In genomic region chr1:173356699-173357098, GRCm38 (mm10) we compare ENCODE assay signal across 14 mouse cellular contexts. TPM values are rescaled to one million over a fixed set of nuclear protein-coding genes. Genes with fewer than 3 reads are reported as not detected.
A peak's percentile ranks its signal among the peaks of the same experiment; 100 is the strongest.
DNase-seq lines count a peak whose midpoint lies in the region; ATAC-seq and TF ChIP-seq lines count a peak whose summit lies in the region.
"Had no signal": no experiment of that assay in that cellular context is flagged by ENCODE, and none has a peak within 500 bp of the region (broad histone marks: within the 10 kb centered on the region; RNA-seq: fewer than 3 reads in every experiment).

No protein-coding gene starts in this region.

- DNase-seq in forebrain, postnatal 0 days, result no peak
- DNase-seq in liver, embryonic 14.5 days (ENCODE audit: low read depth in 3 of 3, low spot score in 3 of 3), result no peak
- no peak for DNase-seq in liver
- DNase-seq in ES-CJ7 (ENCODE audit: low read depth, low spot score), result peak; percentile 17
- DNase-seq in retina, embryonic 14.5 days (ENCODE audit: low spot score), result peak; percentile 51
- no peak for DNase-seq in gastrocnemius, postnatal 14 days
- DNase-seq: heart, postnatal 10 days; kidney, adult 8-10 months; lung, postnatal 4 days; right cerebral cortex, postnatal 14 days had no signal

- no peak for TF ChIP-seq EP300 in liver, embryonic 14.5 days (IDR thresholded peaks at IDR 0.05; ENCODE audit: low read depth)

- WGBS in forebrain, postnatal 0 days, result 92% methylated on average over 2 of the region's 2 CpGs
- 85% methylated on average over 2 of the region's 2 CpGs for WGBS in forebrain, embryonic 15.5 days
- WGBS in liver, embryonic 14.5 days (ENCODE audit: insufficient replicate concordance), result 77% methylated on average over 2 of the region's 2 CpGs

- intact Hi-C loops in gastrocnemius, postnatal 14 days (cut with DNase I; ENCODE audit: low total_unique reads), result no loop called here

- ATAC-seq in forebrain, postnatal 0 days, result peak; percentile 35; the same call in 1 of the 2 replicates
- ATAC-seq in forebrain, embryonic 15.5 days (replicated peaks), result no peak; the same call in 1 of the 2 replicates
- ATAC-seq in liver, embryonic 14.5 days (ENCODE audit: insufficient read depth), result no peak
- ATAC-seq: midbrain, embryonic 13.5 days had no signal

- no peaks in the 10 kb centered on the region for H3K27me3 ChIP-seq in forebrain, postnatal 0 days (ENCODE audit: insufficient read depth, low read length)
- H3K27me3 ChIP-seq in forebrain, embryonic 15.5 days, result no peaks in the 10 kb centered on the region
- H3K27me3 ChIP-seq in liver, embryonic 14.5 days (ENCODE audit: control insufficient read depth, insufficient read depth, low read length), result no peaks in the 10 kb centered on the region
- H3K27me3 ChIP-seq: embryonic facial prominence, embryonic 15.5 days; hindbrain, embryonic 15.5 days; midbrain, embryonic 13.5 days had no signal

- no peak overlapping the region for H3K4me3 ChIP-seq in forebrain, postnatal 0 days (ENCODE audit: low read depth, low read length)
- no peak overlapping the region for H3K4me3 ChIP-seq in forebrain, embryonic 15.5 days
- H3K4me3 ChIP-seq in liver, embryonic 14.5 days (ENCODE audit: insufficient read depth in 1 of 2, low read depth in 2 of 2, low read length in 2 of 2), result no peak overlapping the region
- H3K4me3 ChIP-seq: embryonic facial prominence, embryonic 15.5 days; hindbrain, embryonic 15.5 days; midbrain, embryonic 13.5 days had no signal

- TF ChIP-seq CTCF in forebrain, postnatal 0 days (IDR thresholded peaks at IDR 0.05; ENCODE audit: low read depth), result peak; percentile 48
- peak; percentile 49; the same call in 1 of the 2 replicates for TF ChIP-seq CTCF in liver, embryonic 14.5 days (IDR thresholded peaks at IDR 0.05; ENCODE audit: low read depth)

- no peaks in the 10 kb centered on the region for H3K36me3 ChIP-seq in forebrain, postnatal 0 days (ENCODE audit: insufficient read depth)
- no peaks in the 10 kb centered on the region for H3K36me3 ChIP-seq in forebrain, embryonic 15.5 days
- no peaks in the 10 kb centered on the region; the same call in 1 of the 2 replicates for H3K36me3 ChIP-seq in liver, embryonic 14.5 days (replicated peaks; ENCODE audit: control insufficient read depth, insufficient read depth, low read depth)
- H3K36me3 ChIP-seq: embryonic facial prominence, embryonic 15.5 days had no signal

- 0 out of 2 replicates have a peak, but pooled peaks cover 7% of the 10 kb centered on the region for H3K4me1 ChIP-seq in forebrain, postnatal 0 days (ENCODE audit: insufficient read depth)
- H3K4me1 ChIP-seq in forebrain, embryonic 15.5 days, result peaks cover 23% of the 10 kb centered on the region
- peaks cover 16 to 19% of the 10 kb centered on the region in 2 experiments for H3K4me1 ChIP-seq in liver, embryonic 14.5 days (replicated peaks; ENCODE audit: control insufficient read depth in 2 of 2, insufficient read depth in 2 of 2, low read length in 1 of 2)

- no peak overlapping the region for H3K9ac ChIP-seq in forebrain, postnatal 0 days
- no peak overlapping the region for H3K9ac ChIP-seq in forebrain, embryonic 15.5 days (replicated peaks)
- no peak overlapping the region for H3K9ac ChIP-seq in liver, embryonic 14.5 days (replicated peaks)
- H3K9ac ChIP-seq: embryonic facial prominence, embryonic 15.5 days; hindbrain, embryonic 15.5 days; midbrain, embryonic 13.5 days had no signal

- H3K4me2 ChIP-seq in forebrain, postnatal 0 days (ENCODE audit: low read depth), result no peak overlapping the region
- H3K4me2 ChIP-seq in forebrain, embryonic 15.5 days (replicated peaks), result no peak overlapping the region
- no peak overlapping the region for H3K4me2 ChIP-seq in liver, embryonic 14.5 days (ENCODE audit: low read depth)
- H3K4me2 ChIP-seq: embryonic facial prominence, embryonic 15.5 days; hindbrain, embryonic 15.5 days; midbrain, embryonic 13.5 days had no signal

- no peaks in the 10 kb centered on the region for H3K9me3 ChIP-seq in forebrain, postnatal 0 days (ENCODE audit: low read length)
- H3K9me3 ChIP-seq in forebrain, embryonic 15.5 days, result no peaks in the 10 kb centered on the region
- no peaks in the 10 kb centered on the region for H3K9me3 ChIP-seq in liver, embryonic 14.5 days (ENCODE audit: control insufficient read depth, low read length)
- H3K9me3 ChIP-seq: embryonic facial prominence, embryonic 15.5 days; hindbrain, embryonic 15.5 days; midbrain, embryonic 13.5 days had no signal

- no peak overlapping the region for H3K27ac ChIP-seq in forebrain, postnatal 0 days (ENCODE audit: low read depth, low read length)
- H3K27ac ChIP-seq in forebrain, embryonic 15.5 days (replicated peaks), result no peak overlapping the region
- H3K27ac ChIP-seq in liver, embryonic 14.5 days, result no peak overlapping the region
- H3K27ac ChIP-seq: embryonic facial prominence, embryonic 15.5 days; hindbrain, embryonic 15.5 days; midbrain, embryonic 13.5 days had no signal

RNA-seq across cellular contexts. Expression of gene Aim2, which starts 6.0 kb away (rescaled TPM):
- total RNA-seq in forebrain, postnatal 0 days (2014; rRNA removed), result 2.3 and 4.5 TPM in 2 replicates
- polyA plus RNA-seq in forebrain, postnatal 0 days (2015; fragmentation: Nextera tagmentation; extraction: Ambion mirVana), result 1.1 and 1.8 TPM in 2 replicates
- 3.5 and 4.3 TPM in 2 replicates for polyA plus RNA-seq in forebrain, embryonic 15.5 days (2015; fragmentation: Nextera tagmentation; extraction: Ambion mirVana)
- polyA plus RNA-seq in liver, embryonic 14.5 days (2012; rRNA removed), result 3.2 and 4.4 TPM in 2 replicates
- polyA plus RNA-seq in liver, embryonic 14.5 days (2014; fragmentation: Nextera tagmentation; extraction: Ambion mirVana), result 1.7 and 3.3 TPM in 2 replicates
- under 1 TPM; 0.35 to 0.69 TPM for total RNA-seq in gastrocnemius, postnatal 14 days (2021)

RNA-seq across cellular contexts. Expression of gene Cadm3, which starts 10.8 kb away (rescaled TPM):
- total RNA-seq in forebrain, postnatal 0 days (2014; rRNA removed), result 278 and 354 TPM in 2 replicates
- polyA plus RNA-seq in forebrain, postnatal 0 days (2015; fragmentation: Nextera tagmentation; extraction: Ambion mirVana), result 25.6 and 41.0 TPM in 2 replicates
- 38.1 and 39.7 TPM in 2 replicates for polyA plus RNA-seq in forebrain, embryonic 15.5 days (2015; fragmentation: Nextera tagmentation; extraction: Ambion mirVana)
- 0.42 and 0.44 TPM in 2 replicates for polyA plus RNA-seq in liver, embryonic 14.5 days (2012; rRNA removed)
- 0.87 and 0.89 TPM in 2 replicates for polyA plus RNA-seq in liver, embryonic 14.5 days (2014; fragmentation: Nextera tagmentation; extraction: Ambion mirVana)
- total RNA-seq in gastrocnemius, postnatal 14 days (2021), result 10 to 100 TPM; 15.4 to 21.4 TPM

RNA-seq across cellular contexts. Expression of gene Ackr1, which starts 23.1 kb away (rescaled TPM):
- total RNA-seq in forebrain, postnatal 0 days (2014; rRNA removed), result 29.0 and 32.8 TPM in 2 replicates
- 11.5 and 14.0 TPM in 2 replicates for polyA plus RNA-seq in forebrain, postnatal 0 days (2015; fragmentation: Nextera tagmentation; extraction: Ambion mirVana)
- 10.7 and 11.6 TPM in 2 replicates for polyA plus RNA-seq in forebrain, embryonic 15.5 days (2015; fragmentation: Nextera tagmentation; extraction: Ambion mirVana)
- polyA plus RNA-seq in liver, embryonic 14.5 days (2012; rRNA removed), result 53.0 and 70.6 TPM in 2 replicates
- 76.9 and 84.9 TPM in 2 replicates for polyA plus RNA-seq in liver, embryonic 14.5 days (2014; fragmentation: Nextera tagmentation; extraction: Ambion mirVana)
- total RNA-seq in gastrocnemius, postnatal 14 days (2021), result 1 to 10 TPM; 5.1 to 7.9 TPM

Comparison
In these comparisons a context has a peak if more than half of its experiments do, and no peak if none do; other contexts are left out.
1. DNase-seq: peak in ES-CJ7 (single experiment) and retina, embryonic 14.5 days (single experiment); none in forebrain, postnatal 0 days (single experiment), liver, embryonic 14.5 days (0 of 3), liver (single experiment) and gastrocnemius, postnatal 14 days (single experiment).
2. RNA of gene Cadm3, which starts 10.8 kb away (polyA plus RNA-seq): 25.6 to 41.0 TPM in forebrain, postnatal 0 days and 38.1 to 39.7 TPM in forebrain, embryonic 15.5 days; 0.42 to 0.89 TPM in liver, embryonic 14.5 days; every median in the first group is over 10 times any median in the second.